Mouse (Mus musculus): ENCODE measurements around the gene Sgcd. TPM values are rescaled to one million over a fixed set of nuclear protein-coding genes. Genes with fewer than 3 reads are reported as not detected.

The Sgcd gene
- polyA plus RNA-seq, 1 experiment from 2014 or later, result 6.5 TPM

GRCm38 (mm10) chr11:47242401-47242800, 746.4 kb downstream of the Sgcd start:
- H3K4me2 ChIP-seq, result no peak overlapping the region
- no peak overlapping the region for H3K27ac ChIP-seq
- no peaks in the 10 kb centered on the region for H3K27me3 ChIP-seq (replicated peaks)
- H3K9ac ChIP-seq, result no peak overlapping the region
- no peaks in the 10 kb centered on the region for H3K36me3 ChIP-seq (replicated peaks)
- no peaks in the 10 kb centered on the region for H3K9me3 ChIP-seq
- H3K4me3 ChIP-seq, result no peak overlapping the region
- 45% methylated on average over 1 of the region's 1 CpGs for WGBS
- H3K4me1 ChIP-seq, result no peaks in the 10 kb centered on the region
- ATAC-seq (replicated peaks), result no peak

- Histone ChIP-seq H3K9ac (no peak overlapping the region), H3K4me2 (no peak overlapping the region), H3K4me1 (no peaks in the 10 kb centered on the region), H3K36me3 (replicated peaks) (no peaks in the 10 kb centered on the region), H3K27me3 (replicated peaks) (no peaks in the 10 kb centered on the region), H3K9me3 (no peaks in the 10 kb centered on the region), H3K4me3 (no peak overlapping the region), H3K27ac (no peak overlapping the region)
- 45% methylated on average over 1 of the region's 1 CpGs for whole genome bisulfite sequencing
- ATAC-seq (replicated peaks), result no peak
Observed at GRCm38 (mm10) chr11:47228222-47228621, 760.5 kb downstream of the Sgcd start.

GRCm38 (mm10) chr11:47224148-47224547, 764.6 kb downstream of the Sgcd start:
- Histone ChIP-seq H3K4me3 (no peak overlapping the region), H3K36me3 (replicated peaks) (no peaks in the 10 kb centered on the region), H3K27me3 (replicated peaks) (no peaks in the 10 kb centered on the region), H3K4me1 (no peaks in the 10 kb centered on the region), H3K4me2 (no peak overlapping the region), H3K9ac (no peak overlapping the region), H3K9me3 (no peaks in the 10 kb centered on the region), H3K27ac (no peak overlapping the region)
- WGBS, result 87% methylated on average over 2 of the region's 2 CpGs
- no peak for ATAC-seq (replicated peaks)

GRCm38 (mm10) chr11:47211531-47211930, 777.2 kb downstream of the Sgcd start:
- no peaks in the 10 kb centered on the region for H3K27me3 ChIP-seq (replicated peaks)
- no peaks in the 10 kb centered on the region for H3K9me3 ChIP-seq
- no peak overlapping the region for H3K4me3 ChIP-seq
- no peak for ATAC-seq (replicated peaks)
- H3K9ac ChIP-seq, result no peak overlapping the region
- H3K4me1 ChIP-seq, result no peaks in the 10 kb centered on the region
- H3K36me3 ChIP-seq (replicated peaks), result no peaks in the 10 kb centered on the region
- 75% methylated on average over 8 of the region's 8 CpGs for WGBS
- H3K27ac ChIP-seq, result no peak overlapping the region
- no peak overlapping the region for H3K4me2 ChIP-seq

GRCm38 (mm10) chr11:47206461-47206860, 782.3 kb downstream of the Sgcd start:
- WGBS, result 49% methylated on average over 1 of the region's 1 CpGs
- H3K27ac ChIP-seq, result no peak overlapping the region
- no peaks in the 10 kb centered on the region for H3K27me3 ChIP-seq (replicated peaks)
- H3K4me1 ChIP-seq, result no peaks in the 10 kb centered on the region
- H3K4me2 ChIP-seq, result no peak overlapping the region
- no peaks in the 10 kb centered on the region for H3K36me3 ChIP-seq (replicated peaks)
- H3K4me3 ChIP-seq, result no peak overlapping the region
- no peak overlapping the region for H3K9ac ChIP-seq
- no peaks in the 10 kb centered on the region for H3K9me3 ChIP-seq
- no peak; the same call in 1 of the 2 replicates for ATAC-seq (replicated peaks)

- H3K4me1 ChIP-seq, result no peaks in the 10 kb centered on the region
- no peaks in the 10 kb centered on the region for H3K27me3 ChIP-seq (replicated peaks)
- H3K4me3 ChIP-seq, result no peak overlapping the region
- no peaks in the 10 kb centered on the region for H3K9me3 ChIP-seq
- 82% methylated on average over 7 of the region's 7 CpGs for WGBS
- no peak overlapping the region for H3K4me2 ChIP-seq
- no peaks in the 10 kb centered on the region for H3K36me3 ChIP-seq (replicated peaks)
- H3K9ac ChIP-seq, result no peak overlapping the region
- ATAC-seq (replicated peaks), result no peak
- H3K27ac ChIP-seq, result no peak overlapping the region
Observed at GRCm38 (mm10) chr11:47199106-47199505, 789.7 kb downstream of the Sgcd start.

- no peaks in the 10 kb centered on the region for H3K9me3 ChIP-seq
- no peak for ATAC-seq (replicated peaks)
- H3K27ac ChIP-seq, result no peak overlapping the region
- no peaks in the 10 kb centered on the region for H3K27me3 ChIP-seq (replicated peaks)
- no peaks in the 10 kb centered on the region for H3K4me1 ChIP-seq
- H3K9ac ChIP-seq, result no peak overlapping the region
- WGBS, result 84% methylated on average over 2 of the region's 2 CpGs
- no peak overlapping the region for H3K4me3 ChIP-seq
- no peaks in the 10 kb centered on the region for H3K36me3 ChIP-seq (replicated peaks)
- H3K4me2 ChIP-seq, result no peak overlapping the region
Observed at GRCm38 (mm10) chr11:47188556-47188955, 800.2 kb downstream of the Sgcd start.

- H3K4me1 ChIP-seq, result no peaks in the 10 kb centered on the region
- no peak for ATAC-seq (replicated peaks)
- no peaks in the 10 kb centered on the region for H3K36me3 ChIP-seq (replicated peaks)
- no peak overlapping the region for H3K4me2 ChIP-seq
- WGBS, result 91% methylated on average over 2 of the region's 2 CpGs
- H3K27me3 ChIP-seq (replicated peaks), result no peaks in the 10 kb centered on the region
- H3K9ac ChIP-seq, result no peak overlapping the region
- H3K27ac ChIP-seq, result no peak overlapping the region
- H3K9me3 ChIP-seq, result no peaks in the 10 kb centered on the region
- H3K4me3 ChIP-seq, result no peak overlapping the region
Observed at GRCm38 (mm10) chr11:47174977-47175376, 813.8 kb downstream of the Sgcd start.

GRCm38 (mm10) chr11:47170926-47171625, 817.7 kb downstream of the Sgcd start:
- 86% methylated on average over 6 of the region's 6 CpGs for WGBS
- no peak overlapping the region for H3K9ac ChIP-seq
- H3K9me3 ChIP-seq, result no peaks in the 10 kb centered on the region
- no peak for ATAC-seq (replicated peaks)
- no peaks in the 10 kb centered on the region for H3K27me3 ChIP-seq (replicated peaks)
- H3K4me1 ChIP-seq, result no peaks in the 10 kb centered on the region
- H3K27ac ChIP-seq, result no peak overlapping the region
- no peaks in the 10 kb centered on the region for H3K36me3 ChIP-seq (replicated peaks)
- no peak overlapping the region for H3K4me2 ChIP-seq
- H3K4me3 ChIP-seq, result no peak overlapping the region

GRCm38 (mm10) chr11:47167376-47167775, 821.4 kb downstream of the Sgcd start:
- H3K4me2 ChIP-seq, result no peak overlapping the region
- no peaks in the 10 kb centered on the region for H3K9me3 ChIP-seq
- no peaks in the 10 kb centered on the region for H3K4me1 ChIP-seq
- ATAC-seq (replicated peaks), result no peak
- no peak overlapping the region for H3K9ac ChIP-seq
- no peak overlapping the region for H3K4me3 ChIP-seq
- 85% methylated on average over 4 of the region's 4 CpGs for WGBS
- no peaks in the 10 kb centered on the region for H3K27me3 ChIP-seq (replicated peaks)
- no peak overlapping the region for H3K27ac ChIP-seq
- H3K36me3 ChIP-seq (replicated peaks), result no peaks in the 10 kb centered on the region

GRCm38 (mm10) chr11:47158089-47158488, 830.7 kb downstream of the Sgcd start:
- no peak overlapping the region for H3K4me2 ChIP-seq
- no peak overlapping the region for H3K4me3 ChIP-seq
- H3K9me3 ChIP-seq, result no peaks in the 10 kb centered on the region
- ATAC-seq (replicated peaks), result no peak
- no peaks in the 10 kb centered on the region for H3K27me3 ChIP-seq (replicated peaks)
- H3K9ac ChIP-seq, result no peak overlapping the region
- H3K27ac ChIP-seq, result no peak overlapping the region
- no peaks in the 10 kb centered on the region for H3K4me1 ChIP-seq
- no peaks in the 10 kb centered on the region for H3K36me3 ChIP-seq (replicated peaks)
- 50% methylated on average over 1 of the region's 1 CpGs for WGBS

- Histone ChIP-seq H3K36me3 (replicated peaks) (no peaks in the 10 kb centered on the region), H3K4me1 (no peaks in the 10 kb centered on the region), H3K4me3 (no peak overlapping the region), H3K4me2 (no peak overlapping the region), H3K27me3 (replicated peaks) (no peaks in the 10 kb centered on the region), H3K27ac (no peak overlapping the region), H3K9ac (no peak overlapping the region), H3K9me3 (no peaks in the 10 kb centered on the region)
- 25% methylated on average over 1 of the region's 1 CpGs for whole genome bisulfite sequencing
- no peak for ATAC-seq (replicated peaks)
Observed at GRCm38 (mm10) chr11:47156730-47157693, 831.8 kb downstream of the Sgcd start.
